ENCODE assay signal across 11 mouse cellular contexts in the genomic region with DNA sequence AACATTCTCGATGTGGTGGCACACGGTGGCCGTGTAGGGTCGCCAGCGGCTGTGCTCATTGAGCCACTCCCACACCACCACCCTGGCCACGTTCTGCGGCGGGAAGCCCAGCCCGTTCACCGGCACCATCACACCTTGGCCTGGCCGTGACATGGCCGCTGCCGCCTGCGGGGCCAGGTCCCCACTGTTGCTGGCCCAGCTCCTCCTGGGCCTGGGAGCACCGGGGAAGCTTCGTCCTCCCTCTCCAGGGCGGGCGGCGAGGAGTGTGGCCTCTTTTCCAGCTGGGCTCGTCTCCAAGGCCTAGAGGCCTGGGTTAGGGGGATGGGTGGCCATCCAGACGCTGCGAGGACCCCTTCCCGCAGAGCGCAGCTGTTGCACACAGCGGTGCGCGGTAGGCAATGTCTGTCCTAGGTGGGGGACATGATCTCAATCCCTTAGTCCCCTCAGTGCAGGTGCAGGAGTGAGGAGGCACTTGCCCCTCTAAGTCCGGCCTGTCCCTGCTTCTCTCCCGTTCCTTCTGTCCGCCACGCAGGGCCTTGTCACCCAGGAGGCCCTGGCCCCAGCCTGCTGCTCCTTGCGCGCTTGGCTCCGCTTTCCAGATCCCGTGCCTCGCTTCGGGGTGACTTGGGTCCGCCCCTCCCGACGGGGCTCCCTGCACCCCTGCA. TPM values are rescaled to one million over a fixed set of nuclear protein-coding genes. Genes with fewer than 3 reads are reported as not detected.
DNase-seq lines count a peak whose midpoint lies in the region; ATAC-seq and TF ChIP-seq lines count a peak whose summit lies in the region.
"Had no signal": no experiment of that assay in that cellular context is flagged by ENCODE, and none has a peak within 500 bp of the region (broad histone marks: within the 10 kb centered on the region; RNA-seq: fewer than 3 reads in every experiment).

No protein-coding gene starts in this region.

- ATAC-seq in forebrain, embryonic 11.5 days (replicated peaks; ENCODE audit: low FRiP score) = 0 out of 2 replicates have a peak, but pooled peaks have one; percentile 21
- ATAC-seq in neural tube, embryonic 12.5 days (ENCODE audit: low FRiP score, low read depth) = peak; percentile 34; the same call in 1 of the 2 replicates
- no peak for ATAC-seq in CD4-positive, CD25-positive, alpha-beta regulatory T cell, adult 4 months

- DNase-seq in gastrocnemius, postnatal 10 days = peak; percentile 26
- no peak for DNase-seq in gastrocnemius, postnatal 36 days
- peak; percentile 27 for DNase-seq in lung, postnatal 10 days
- DNase-seq in lung, postnatal 25 days (ENCODE audit: low spot score) = no peak
- DNase-seq in forebrain, embryonic 11.5 days (ENCODE audit: low spot score) = peak; percentile 68
- DNase-seq in layer of hippocampus, adult 2 months (ENCODE audit: low spot score in 2 of 2) = peak; percentile 41 to 44

- no peak for TF ChIP-seq CTCF in layer of hippocampus, adult 2 months (conservative IDR thresholded peaks at IDR 0.05)

- peak overlapping the region; percentile 69 for H3K9ac ChIP-seq in forebrain, embryonic 11.5 days (ENCODE audit: low read length)
- H3K9ac ChIP-seq in neural tube, embryonic 12.5 days = peak overlapping the region; percentile 80

- intact Hi-C loops in gastrocnemius, postnatal 36 days (cut with DNase I) = no loop called here

- no peak overlapping the region for H3K27ac ChIP-seq in forebrain, embryonic 11.5 days (ENCODE audit: low read depth, low read length)
- peak overlapping the region; percentile 92 for H3K27ac ChIP-seq in layer of hippocampus, adult 2 months
- H3K27ac ChIP-seq in neural tube, embryonic 12.5 days = peak overlapping the region; percentile 39; the same call in 1 of the 2 replicates

- peaks cover 22% of the 10 kb centered on the region for H3K4me1 ChIP-seq in forebrain, embryonic 11.5 days (replicated peaks; ENCODE audit: control insufficient read depth, insufficient read depth, low read length)
- peaks cover 32% of the 10 kb centered on the region for H3K4me1 ChIP-seq in neural tube, embryonic 12.5 days

- H3K4me3 ChIP-seq in forebrain, embryonic 11.5 days (ENCODE audit: low read depth, low read length) = peak overlapping the region; percentile 53
- peak overlapping the region; percentile 88 for H3K4me3 ChIP-seq in layer of hippocampus, adult 2 months
- H3K4me3 ChIP-seq in neural tube, embryonic 12.5 days = peak overlapping the region; percentile 57
- H3K4me3 ChIP-seq: myocyte had no signal

- H3K27me3 ChIP-seq in forebrain, embryonic 11.5 days (ENCODE audit: control insufficient read depth, insufficient read depth, low read length) = peaks cover 42% of the 10 kb centered on the region
- peaks cover 73% of the 10 kb centered on the region for H3K27me3 ChIP-seq in neural tube, embryonic 12.5 days (replicated peaks)

- H3K4me2 ChIP-seq in forebrain, embryonic 11.5 days (ENCODE audit: low read depth, low read length, severe bottlenecking) = peak overlapping the region; percentile 77
- H3K4me2 ChIP-seq in neural tube, embryonic 12.5 days (replicated peaks) = peak overlapping the region; percentile 80

- no peaks in the 10 kb centered on the region for H3K36me3 ChIP-seq in forebrain, embryonic 11.5 days (ENCODE audit: control insufficient read depth, insufficient read depth, low read length)
- no peaks in the 10 kb centered on the region for H3K36me3 ChIP-seq in neural tube, embryonic 12.5 days

- 3% methylated on average over 36 of the region's 40 CpGs for WGBS in forebrain, embryonic 11.5 days
- WGBS in neural tube, embryonic 12.5 days = 3% methylated on average over 40 of the region's 40 CpGs

- H3K9me3 ChIP-seq in forebrain, embryonic 11.5 days (ENCODE audit: control insufficient read depth, low read length) = no peaks in the 10 kb centered on the region
- H3K9me3 ChIP-seq in neural tube, embryonic 12.5 days = no peaks in the 10 kb centered on the region

RNA-seq across cellular contexts. Expression of a gene that starts 1.4 kb away (rescaled TPM):
- total RNA-seq in gastrocnemius, postnatal 10 days (2021) = 1 to 10 TPM; 1.2 to 1.4 TPM
- under 1 TPM; 0.38 to 0.91 TPM for total RNA-seq in gastrocnemius, postnatal 36 days (2021)
- polyA plus RNA-seq in forebrain, embryonic 11.5 days (2014; fragmentation: Nextera tagmentation; extraction: Ambion mirVana) = 6.4 and 6.6 TPM in 2 replicates
- total RNA-seq in layer of hippocampus, adult 2 months (2021) = 10 to 100 TPM; 70.9 to 73.9 TPM
- polyA plus RNA-seq in neural tube, embryonic 12.5 days (2016; fragmentation: Nextera tagmentation; extraction: Ambion mirVana) = 27.0 and 29.1 TPM in 2 replicates
- 10 to 100 TPM; 33.4 to 47.7 TPM for polyA plus RNA-seq in CD4-positive, CD25-positive, alpha-beta regulatory T cell, adult 4 months (2017; shearing (Covaris generic))
- total RNA-seq: common myeloid progenitor, adult 5-6 weeks had no signal
- polyA plus RNA-seq: C2C12, myocyte had no signal

RNA-seq across cellular contexts. Expression of a gene that starts 39.4 kb away (rescaled TPM):
- total RNA-seq in gastrocnemius, postnatal 10 days (2021) = under 1 TPM in 1 of 2 experiments, not detected in 1; 0.09 TPM
- total RNA-seq in gastrocnemius, postnatal 36 days (2021) = under 1 TPM; 0.18 to 0.37 TPM
- polyA plus RNA-seq in forebrain, embryonic 11.5 days (2014; fragmentation: Nextera tagmentation; extraction: Ambion mirVana) = 0.15 TPM in 1 of 2 replicates, not detected in the other
- total RNA-seq in layer of hippocampus, adult 2 months (2021) = not detected
- polyA plus RNA-seq in neural tube, embryonic 12.5 days (2016; fragmentation: Nextera tagmentation; extraction: Ambion mirVana) = 0.09 and 0.19 TPM in 2 replicates
- 1 to 10 TPM; 1.6 to 3.6 TPM for polyA plus RNA-seq in CD4-positive, CD25-positive, alpha-beta regulatory T cell, adult 4 months (2017; shearing (Covaris generic))
- polyA plus RNA-seq: C2C12, myocyte had no signal

Comparison
In these comparisons a context has a peak if more than half of its experiments do, and no peak if none do; other contexts are left out.
1. DNase-seq: peak in gastrocnemius, postnatal 10 days (single experiment), lung, postnatal 10 days (single experiment), forebrain, embryonic 11.5 days (single experiment) and layer of hippocampus, adult 2 months (2 of 2); none in gastrocnemius, postnatal 36 days (0 of 2) and lung, postnatal 25 days (single experiment).
2. RNA of a gene that starts 1.4 kb away (total RNA-seq): 70.9 to 73.9 TPM in layer of hippocampus, adult 2 months; 1.2 to 1.4 TPM in gastrocnemius, postnatal 10 days and 0.38 to 0.91 TPM in gastrocnemius, postnatal 36 days; every median in the first group is over 10 times any median in the second.
3. Peak in every context shown above with its lines, with median percentiles within 50 percentile points of each other: H3K4me3 ChIP-seq.